Mouse (Mus musculus) neural tube, embryonic 12.5 days (tissue): ENCODE measurements at regions not wholly inside any gene's neighbourhood (a gene's known extent, or its start where the extent isn't known, plus 50 kb on each side); places are given as distances from the start of the nearest gene placed in this dataset.

Experiments
- ATAC-seq: fragments of 200-750 bp; cut with Nextera tagmentation; 2 replicates; pipeline ENCODE4 v1.8.0; 2017; ENCODE audit warnings: low read depth, mild to moderate bottlenecking, moderate TSS enrichment, moderate library complexity; ENCODE audit not compliant: low FRiP score
- H3K27ac ChIP-seq: fragments of 300-500 bp; sonication (generic); 2 replicates; pipeline ENCODE4 v1.5.1; 2016
- H3K27me3 ChIP-seq: fragments of 300-500 bp; sonication (generic); replicated peaks from 2 replicates; pipeline ENCODE4 v1.6.1; 2016; ENCODE audit warnings: mild to moderate bottlenecking
- H3K36me3 ChIP-seq: fragments of 300-500 bp; sonication (generic); 2 replicates; pipeline ENCODE4 v1.6.1; 2016; ENCODE audit warnings: mild to moderate bottlenecking
- H3K4me1 ChIP-seq: fragments of 300-500 bp; sonication (generic); 2 replicates; pipeline ENCODE4 v1.6.1; 2016
- H3K4me2 ChIP-seq: fragments of 300-500 bp; sonication (generic); replicated peaks from 2 replicates; pipeline ENCODE4 v1.6.1; 2016; ENCODE audit warnings: mild to moderate bottlenecking
- H3K4me3 ChIP-seq: fragments of 300-500 bp; sonication (generic); 2 replicates; pipeline ENCODE4 v1.5.1; 2016
- H3K9ac ChIP-seq: fragments of 300-500 bp; sonication (generic); 2 replicates; pipeline ENCODE4 v1.6.1; 2016; ENCODE audit warnings: mild to moderate bottlenecking
- H3K9me3 ChIP-seq: fragments of 300-500 bp; sonication (generic); 2 replicates; pipeline ENCODE4 v1.6.1; 2016; ENCODE audit warnings: mild to moderate bottlenecking
- WGBS: fragments of 180-500 bp; shearing (Covaris S2); methylation state at CpG from one replicate; pipeline ENCODE4 v1.1.7; 2016; 5-methylcytosine and 5-hydroxymethylcytosine counted together

GRCm38 (mm10) chr9:25655767-25656513 lies 174.6 kb downstream of the Eepd1 start:
- Histone ChIP-seq H3K4me1 (no peaks in the 10 kb centered on the region), H3K4me2 (no peak overlapping the region), H3K4me3 (no peak overlapping the region), H3K27ac (no peak overlapping the region), H3K27me3 (no peaks in the 10 kb centered on the region), H3K9ac (no peak overlapping the region), H3K36me3 (no peaks in the 10 kb centered on the region), H3K9me3 (no peaks in the 10 kb centered on the region)
- peak; percentile 58; the same call in 1 of the 2 replicates for ATAC-seq
- WGBS: 6% methylated on average over 3 of the region's 3 CpGs

- Histone ChIP-seq H3K27me3 (no peaks in the 10 kb centered on the region), H3K9ac (no peak overlapping the region), H3K36me3 (no peaks in the 10 kb centered on the region), H3K4me1 (no peaks in the 10 kb centered on the region), H3K4me3 (no peak overlapping the region), H3K27ac (no peak overlapping the region), H3K4me2 (no peak overlapping the region), H3K9me3 (no peaks in the 10 kb centered on the region)
- WGBS: 94% methylated on average over 3 of the region's 3 CpGs
- no peak for ATAC-seq
Measured at GRCm38 (mm10) chr9:25656534-25656933, 175.2 kb downstream of the Eepd1 start.

- H3K4me3 ChIP-seq: no peak overlapping the region
- no peaks in the 10 kb centered on the region for H3K27me3 ChIP-seq
- WGBS: 71% methylated on average over 4 of the region's 4 CpGs
- H3K9ac ChIP-seq: no peak overlapping the region
- H3K27ac ChIP-seq: no peak overlapping the region
- H3K4me2 ChIP-seq: no peak overlapping the region
- ATAC-seq: no peak
- no peaks in the 10 kb centered on the region for H3K9me3 ChIP-seq
- H3K36me3 ChIP-seq: no peaks in the 10 kb centered on the region
- H3K4me1 ChIP-seq: no peaks in the 10 kb centered on the region
Measured at GRCm38 (mm10) chr9:25683635-25684333, 202.4 kb downstream of the Eepd1 start.

GRCm38 (mm10) chr9:25693632-25694031 lies 212.3 kb downstream of the Eepd1 start:
- H3K36me3 ChIP-seq: no peaks in the 10 kb centered on the region
- H3K9ac ChIP-seq: no peak overlapping the region
- no peaks in the 10 kb centered on the region for H3K9me3 ChIP-seq
- ATAC-seq: peak; percentile 82
- H3K4me2 ChIP-seq: no peak overlapping the region
- H3K4me3 ChIP-seq: no peak overlapping the region
- no peaks in the 10 kb centered on the region for H3K27me3 ChIP-seq
- no peaks in the 10 kb centered on the region for H3K4me1 ChIP-seq
- H3K27ac ChIP-seq: no peak overlapping the region
- WGBS: 23% methylated on average over 5 of the region's 5 CpGs

GRCm38 (mm10) chr9:25695018-25695417 lies 213.7 kb downstream of the Eepd1 start:
- no peaks in the 10 kb centered on the region for H3K27me3 ChIP-seq
- ATAC-seq: peak; percentile 56; the same call in 1 of the 2 replicates
- no peaks in the 10 kb centered on the region for H3K9me3 ChIP-seq
- WGBS: 10% methylated on average over 3 of the region's 3 CpGs
- H3K4me3 ChIP-seq: no peak overlapping the region
- H3K27ac ChIP-seq: no peak overlapping the region
- H3K9ac ChIP-seq: no peak overlapping the region
- no peaks in the 10 kb centered on the region for H3K36me3 ChIP-seq
- H3K4me2 ChIP-seq: no peak overlapping the region
- H3K4me1 ChIP-seq: no peaks in the 10 kb centered on the region

- Histone ChIP-seq H3K9ac (no peak overlapping the region), H3K4me2 (no peak overlapping the region), H3K27me3 (no peaks in the 10 kb centered on the region), H3K4me3 (no peak overlapping the region), H3K36me3 (no peaks in the 10 kb centered on the region), H3K4me1 (no peaks in the 10 kb centered on the region), H3K27ac (no peak overlapping the region), H3K9me3 (no peaks in the 10 kb centered on the region)
- no peak for ATAC-seq
Measured at GRCm38 (mm10) chr9:25713636-25714035, 232.3 kb downstream of the Eepd1 start.

GRCm38 (mm10) chr9:25744162-25744561 lies 262.8 kb downstream of the Eepd1 start:
- no peak overlapping the region for H3K27ac ChIP-seq
- 66% methylated on average over 6 of the region's 6 CpGs for WGBS
- no peaks in the 10 kb centered on the region for H3K4me1 ChIP-seq
- no peak overlapping the region for H3K9ac ChIP-seq
- no peak overlapping the region for H3K4me3 ChIP-seq
- ATAC-seq: no peak
- H3K4me2 ChIP-seq: no peak overlapping the region
- H3K36me3 ChIP-seq: no peaks in the 10 kb centered on the region
- no peaks in the 10 kb centered on the region for H3K9me3 ChIP-seq
- no peaks in the 10 kb centered on the region for H3K27me3 ChIP-seq

- H3K27ac ChIP-seq: no peak overlapping the region
- no peak overlapping the region for H3K9ac ChIP-seq
- H3K4me2 ChIP-seq: no peak overlapping the region
- H3K36me3 ChIP-seq: no peaks in the 10 kb centered on the region
- no peaks in the 10 kb centered on the region for H3K4me1 ChIP-seq
- no peaks in the 10 kb centered on the region for H3K27me3 ChIP-seq
- ATAC-seq: no peak
- no peaks in the 10 kb centered on the region for H3K9me3 ChIP-seq
- no peak overlapping the region for H3K4me3 ChIP-seq
Measured at GRCm38 (mm10) chr9:25751138-25751537, 269.8 kb downstream of the Eepd1 start.

- 60% methylated on average over 3 of the region's 3 CpGs for WGBS
- no peaks in the 10 kb centered on the region for H3K4me1 ChIP-seq
- H3K4me2 ChIP-seq: no peak overlapping the region
- no peak for ATAC-seq
- no peaks in the 10 kb centered on the region for H3K36me3 ChIP-seq
- H3K27me3 ChIP-seq: no peaks in the 10 kb centered on the region
- H3K9me3 ChIP-seq: no peaks in the 10 kb centered on the region
- H3K27ac ChIP-seq: no peak overlapping the region
- H3K4me3 ChIP-seq: no peak overlapping the region
- no peak overlapping the region for H3K9ac ChIP-seq
Measured at GRCm38 (mm10) chr9:25773899-25774298, 292.6 kb downstream of the Eepd1 start.

- H3K4me2 ChIP-seq: no peak overlapping the region
- H3K27ac ChIP-seq: no peak overlapping the region
- no peak for ATAC-seq
- H3K4me3 ChIP-seq: no peak overlapping the region
- H3K9ac ChIP-seq: no peak overlapping the region
- H3K27me3 ChIP-seq: no peaks in the 10 kb centered on the region
- H3K4me1 ChIP-seq: no peaks in the 10 kb centered on the region
- 0 out of 2 replicates have a peak, but pooled peaks cover 4% of the 10 kb centered on the region for H3K9me3 ChIP-seq
- WGBS: 97% methylated on average over 1 of the region's 1 CpGs
- no peaks in the 10 kb centered on the region for H3K36me3 ChIP-seq
Measured at GRCm38 (mm10) chr9:25782631-25783030, 301.3 kb downstream of the Eepd1 start.

GRCm38 (mm10) chr9:25795142-25795910 lies 314.0 kb downstream of the Eepd1 start:
- Histone ChIP-seq H3K27me3 (no peaks in the 10 kb centered on the region), H3K4me2 (no peak overlapping the region), H3K9ac (no peak overlapping the region), H3K36me3 (no peaks in the 10 kb centered on the region), H3K27ac (no peak overlapping the region), H3K9me3 (no peaks in the 10 kb centered on the region), H3K4me1 (no peaks in the 10 kb centered on the region), H3K4me3 (no peak overlapping the region)
- ATAC-seq: no peak
- 88% methylated on average over 8 of the region's 8 CpGs for WGBS

- Histone ChIP-seq H3K4me2 (no peak overlapping the region), H3K27ac (no peak overlapping the region), H3K4me3 (no peak overlapping the region), H3K4me1 (no peaks in the 10 kb centered on the region), H3K9me3 (no peaks in the 10 kb centered on the region), H3K36me3 (no peaks in the 10 kb centered on the region), H3K9ac (no peak overlapping the region), H3K27me3 (no peaks in the 10 kb centered on the region)
- ATAC-seq: no peak
Measured at GRCm38 (mm10) chr9:25809562-25809961, 328.2 kb downstream of the Eepd1 start.
